Mouse (Mus musculus) midbrain, embryonic 16.5 days (tissue): Measurements from ENCODE around the gene Hsf2bp. TPM values are rescaled to one million over a fixed set of nuclear protein-coding genes. Genes with fewer than 3 reads are reported as not detected.

Experiments
- ATAC-seq: fragments of 200-750 bp; cut with Nextera tagmentation; 2 replicates; pipeline ENCODE4 v1.8.0; 2017; ENCODE audit warnings: moderate TSS enrichment
- H3K27ac ChIP-seq: fragments of 300-500 bp; sonication (generic); 2 replicates; pipeline ENCODE4 v1.5.1; 2014; ENCODE audit warnings: mild to moderate bottlenecking, low read length, mixed read lengths
- H3K27me3 ChIP-seq: fragments of 300-500 bp; sonication (generic); 2 replicates; pipeline ENCODE4 v1.6.1; 2014; ENCODE audit warnings: low read depth, low read length, mixed read lengths; ENCODE audit not compliant: control insufficient read depth, insufficient read depth
- H3K36me3 ChIP-seq: fragments of 300-500 bp; sonication (generic); 2 replicates; pipeline ENCODE4 v1.6.1; 2014; ENCODE audit warnings: mild to moderate bottlenecking, low read length, moderate library complexity, mixed read lengths; ENCODE audit not compliant: control insufficient read depth, insufficient read depth
- H3K4me1 ChIP-seq: fragments of 300-500 bp; sonication (generic); 2 replicates; pipeline ENCODE4 v1.6.1; 2014; ENCODE audit warnings: mild to moderate bottlenecking, low read length, mixed read lengths; ENCODE audit not compliant: control insufficient read depth, insufficient read depth
- H3K4me2 ChIP-seq: fragments of 300-500 bp; sonication (generic); 2 replicates; pipeline ENCODE4 v1.6.1; 2014; ENCODE audit warnings: mild to moderate bottlenecking, low read length, mixed read lengths
- H3K4me3 ChIP-seq: fragments of 300-500 bp; sonication (generic); 2 replicates; pipeline ENCODE4 v1.5.1; 2014; ENCODE audit warnings: low read depth, mild to moderate bottlenecking, low read length, moderate library complexity, mixed read lengths
- H3K9ac ChIP-seq: fragments of 300-500 bp; sonication (generic); 2 replicates; pipeline ENCODE4 v1.6.1; 2014; ENCODE audit warnings: low read depth, low read length, mixed read lengths
- H3K9me3 ChIP-seq: fragments of 300-500 bp; sonication (generic); replicated peaks from 2 replicates; pipeline ENCODE4 v1.6.1; 2014; ENCODE audit warnings: mild to moderate bottlenecking, low read length, mixed read lengths; ENCODE audit not compliant: control insufficient read depth, poor library complexity, severe bottlenecking
- WGBS: fragments of 180-500 bp; shearing (Covaris S2); extraction: QIAGEN DNeasy Blood & Tissue Kit; methylation state at CpG from one replicate; pipeline ENCODE4 v1.1.7; 2014; 5-methylcytosine and 5-hydroxymethylcytosine counted together
- polyA plus RNA-seq: library from polyadenylated mRNA; unstranded; fragments of >200 nt; fragmentation: Nextera tagmentation; extraction: Ambion mirVana; gene quantifications from 2 replicates; pipeline ENCODE4 v1.2.1, GENCODE M21; 2015

Gene Hsf2bp
- polyA plus RNA-seq, 1 experiment from 2014 or later, result 0.65 TPM

GRCm38 (mm10) chr17:31929844-31930715 is 106.1 kb downstream of the Hsf2bp start:
- no peak for ATAC-seq
- Histone ChIP-seq H3K27ac (no peak overlapping the region), H3K4me3 (no peak overlapping the region), H3K36me3 (no peaks in the 10 kb centered on the region), H3K9ac (no peak overlapping the region), H3K9me3 (no peaks in the 10 kb centered on the region), H3K4me1 (0 out of 2 replicates have a peak, but pooled peaks cover 2% of the 10 kb centered on the region), H3K27me3 (no peaks in the 10 kb centered on the region; the same call in 1 of the 2 replicates), H3K4me2 (no peak overlapping the region)
- 58% methylated on average over 13 of the region's 13 CpGs for WGBS

GRCm38 (mm10) chr17:31929032-31929431 is 107.1 kb downstream of the Hsf2bp start:
- 95% methylated on average over 6 of the region's 6 CpGs for WGBS
- H3K9ac ChIP-seq, result no peak overlapping the region
- 0 out of 2 replicates have a peak, but pooled peaks cover 2% of the 10 kb centered on the region for H3K4me1 ChIP-seq
- no peaks in the 10 kb centered on the region for H3K27me3 ChIP-seq
- H3K4me3 ChIP-seq, result no peak overlapping the region
- ATAC-seq, result no peak
- no peaks in the 10 kb centered on the region for H3K9me3 ChIP-seq
- H3K27ac ChIP-seq, result no peak overlapping the region
- H3K36me3 ChIP-seq, result no peaks in the 10 kb centered on the region
- no peak overlapping the region for H3K4me2 ChIP-seq

GRCm38 (mm10) chr17:31927895-31928626 is 108.1 kb downstream of the Hsf2bp start:
- Histone ChIP-seq H3K36me3 (no peaks in the 10 kb centered on the region), H3K9me3 (no peaks in the 10 kb centered on the region), H3K4me3 (no peak overlapping the region), H3K4me2 (no peak overlapping the region), H3K9ac (no peak overlapping the region), H3K27me3 (no peaks in the 10 kb centered on the region), H3K4me1 (0 out of 2 replicates have a peak, but pooled peaks cover 2% of the 10 kb centered on the region), H3K27ac (no peak overlapping the region)
- no peak for ATAC-seq
- WGBS, result 84% methylated on average over 10 of the region's 10 CpGs

GRCm38 (mm10) chr17:31924229-31924628 is 111.9 kb downstream of the Hsf2bp start:
- no peak for ATAC-seq
- Histone ChIP-seq H3K27me3 (no peaks in the 10 kb centered on the region), H3K36me3 (no peaks in the 10 kb centered on the region), H3K4me2 (no peak overlapping the region), H3K4me1 (no peaks in the 10 kb centered on the region), H3K9ac (no peak overlapping the region), H3K9me3 (no peaks in the 10 kb centered on the region), H3K27ac (no peak overlapping the region), H3K4me3 (no peak overlapping the region)
- 49% methylated on average over 4 of the region's 4 CpGs for WGBS

GRCm38 (mm10) chr17:31923310-31923970 is 112.7 kb downstream of the Hsf2bp start:
- ATAC-seq, result no peak
- H3K9ac ChIP-seq, result no peak overlapping the region
- H3K27ac ChIP-seq, result no peak overlapping the region
- H3K4me3 ChIP-seq, result no peak overlapping the region
- H3K27me3 ChIP-seq, result no peaks in the 10 kb centered on the region
- H3K9me3 ChIP-seq, result no peaks in the 10 kb centered on the region
- 75% methylated on average over 7 of the region's 7 CpGs for WGBS
- no peaks in the 10 kb centered on the region for H3K36me3 ChIP-seq
- no peaks in the 10 kb centered on the region for H3K4me1 ChIP-seq
- H3K4me2 ChIP-seq, result no peak overlapping the region

GRCm38 (mm10) chr17:31920589-31921190 is 115.5 kb downstream of the Hsf2bp start:
- no peak for ATAC-seq
- Histone ChIP-seq H3K4me3 (no peak overlapping the region), H3K36me3 (no peaks in the 10 kb centered on the region), H3K9me3 (no peaks in the 10 kb centered on the region; the same call in 1 of the 2 replicates), H3K4me2 (no peak overlapping the region), H3K27ac (0 out of 2 replicates have a peak overlapping the region, but pooled peaks have one; percentile 24), H3K27me3 (no peaks in the 10 kb centered on the region), H3K4me1 (no peaks in the 10 kb centered on the region), H3K9ac (0 out of 2 replicates have a peak overlapping the region, but pooled peaks have one; percentile 26)
- WGBS, result 39% methylated on average over 9 of the region's 9 CpGs

- Histone ChIP-seq H3K4me2 (no peak overlapping the region), H3K9ac (no peak overlapping the region), H3K27me3 (no peaks in the 10 kb centered on the region), H3K27ac (no peak overlapping the region), H3K4me3 (no peak overlapping the region), H3K9me3 (no peaks in the 10 kb centered on the region; the same call in 1 of the 2 replicates), H3K4me1 (no peaks in the 10 kb centered on the region), H3K36me3 (no peaks in the 10 kb centered on the region)
- no peak for ATAC-seq
- 90% methylated on average over 7 of the region's 7 CpGs for WGBS
These were observed 116.5 kb downstream of the Hsf2bp start for GRCm38 (mm10) chr17:31919599-31919998.

GRCm38 (mm10) chr17:31918374-31918773 is 117.8 kb downstream of the Hsf2bp start:
- H3K36me3 ChIP-seq, result no peaks in the 10 kb centered on the region
- ATAC-seq, result no peak
- H3K9ac ChIP-seq, result no peak overlapping the region
- no peak overlapping the region for H3K27ac ChIP-seq
- no peaks in the 10 kb centered on the region; the same call in 1 of the 2 replicates for H3K4me1 ChIP-seq
- no peak overlapping the region for H3K4me3 ChIP-seq
- H3K9me3 ChIP-seq, result no peaks in the 10 kb centered on the region; the same call in 1 of the 2 replicates
- no peaks in the 10 kb centered on the region for H3K27me3 ChIP-seq
- 96% methylated on average over 8 of the region's 8 CpGs for WGBS
- no peak overlapping the region for H3K4me2 ChIP-seq
